Mouse (Mus musculus) E14TG2a.4 (cell line): ENCODE results near the gene Ipo5.

Experiments used
- H3K27me3 ChIP-seq: 2 replicates; pipeline ENCODE4 v1.6.1; 2014; ENCODE audit warnings: low read length, control low read depth; ENCODE audit not compliant: insufficient read depth
- H3K36me3 ChIP-seq: 2 replicates; pipeline ENCODE4 v1.6.1; 2014; ENCODE audit warnings: low read length, control low read depth; ENCODE audit not compliant: insufficient read depth
- H3K4me1 ChIP-seq: replicated peaks from 2 replicates; pipeline ENCODE4 v1.6.1; 2014; ENCODE audit warnings: low read depth, low read length, control low read depth
- H3K4me3 ChIP-seq: replicated peaks from 2 replicates; pipeline ENCODE4 v1.5.1; 2014; ENCODE audit warnings: mild to moderate bottlenecking, low read length
- H3K9me3 ChIP-seq: 2 replicates; pipeline ENCODE4 v1.6.1; 2014; ENCODE audit warnings: low read length, control low read depth
- CTCF ChIP-seq: conservative IDR thresholded peaks from 2 replicates; pipeline ENCODE4 v1.5.1; 2014; ENCODE audit warnings: low read length
- NANOG ChIP-seq: IDR thresholded peaks from 2 replicates; pipeline ENCODE4 v1.6.1; 2014; ENCODE audit warnings: borderline replicate concordance, low read length, mixed read lengths
- POU5F1 ChIP-seq: IDR thresholded peaks from 2 replicates; pipeline ENCODE4 v1.6.1; 2014; ENCODE audit warnings: low read length, borderline replicate concordance

Ipo5 gene

GRCm38 (mm10) chr14:120933624-120934023 is 22.6 kb downstream of the Ipo5 start:
- TF ChIP-seq NANOG (no peak), POU5F1 (no peak), CTCF (no peak)
- H3K9me3 ChIP-seq = no peaks in the 10 kb centered on the region
- peaks cover 99% of the 10 kb centered on the region for H3K36me3 ChIP-seq
- H3K4me3 ChIP-seq = no peak overlapping the region
- no peaks in the 10 kb centered on the region for H3K27me3 ChIP-seq
- H3K4me1 ChIP-seq = no peaks in the 10 kb centered on the region; the same call in 1 of the 2 replicates

GRCm38 (mm10) chr14:120937102-120937501 is 26.1 kb downstream of the Ipo5 start:
- no peaks in the 10 kb centered on the region for H3K9me3 ChIP-seq
- TF ChIP-seq NANOG (no peak), POU5F1 (no peak), CTCF (no peak)
- no peak overlapping the region for H3K4me3 ChIP-seq
- H3K4me1 ChIP-seq = no peaks in the 10 kb centered on the region; the same call in 1 of the 2 replicates
- peaks cover 99% of the 10 kb centered on the region for H3K36me3 ChIP-seq
- H3K27me3 ChIP-seq = no peaks in the 10 kb centered on the region

GRCm38 (mm10) chr14:120942803-120943202 is 31.8 kb downstream of the Ipo5 start:
- Histone ChIP-seq H3K36me3 (peaks cover 100% of the 10 kb centered on the region), H3K9me3 (no peaks in the 10 kb centered on the region), H3K27me3 (no peaks in the 10 kb centered on the region), H3K4me1 (peaks cover 10% of the 10 kb centered on the region), H3K4me3 (no peak overlapping the region)
- TF ChIP-seq CTCF = no peak
- no peak for TF ChIP-seq POU5F1
- TF ChIP-seq NANOG = no peak

GRCm38 (mm10) chr14:120945146-120945545 is 34.1 kb downstream of the Ipo5 start:
- Histone ChIP-seq H3K36me3 (peaks cover 100% of the 10 kb centered on the region), H3K9me3 (no peaks in the 10 kb centered on the region), H3K27me3 (no peaks in the 10 kb centered on the region), H3K4me1 (peaks cover 32% of the 10 kb centered on the region), H3K4me3 (no peak overlapping the region)
- no peak for TF ChIP-seq POU5F1

DNA sequence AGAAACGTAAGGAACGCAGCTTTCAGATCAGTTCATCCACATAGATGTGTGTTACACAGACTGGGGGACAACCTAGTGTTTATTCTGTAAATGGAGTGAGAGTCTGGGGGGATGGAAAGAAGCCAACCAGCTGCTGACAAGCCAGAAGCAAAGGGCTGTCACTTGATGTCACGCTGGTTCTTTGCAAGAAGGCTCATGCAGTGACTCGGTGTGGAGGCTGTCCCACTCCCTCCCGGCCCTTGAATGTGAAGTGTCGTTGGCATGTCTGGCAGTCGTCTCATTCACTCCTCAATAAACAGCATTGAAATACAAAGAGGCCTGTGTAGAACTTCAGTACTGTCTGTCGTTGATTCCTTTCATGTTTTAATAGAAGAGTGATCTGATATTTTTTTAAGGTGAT is 36.1 kb downstream of the Ipo5 start:
- H3K4me3 ChIP-seq = no peak overlapping the region
- H3K36me3 ChIP-seq = peaks cover 87% of the 10 kb centered on the region
- TF ChIP-seq POU5F1 (no peak), NANOG (no peak), CTCF (no peak)
- H3K4me1 ChIP-seq = peaks cover 34% of the 10 kb centered on the region
- no peaks in the 10 kb centered on the region for H3K27me3 ChIP-seq
- H3K9me3 ChIP-seq = no peaks in the 10 kb centered on the region

DNA sequence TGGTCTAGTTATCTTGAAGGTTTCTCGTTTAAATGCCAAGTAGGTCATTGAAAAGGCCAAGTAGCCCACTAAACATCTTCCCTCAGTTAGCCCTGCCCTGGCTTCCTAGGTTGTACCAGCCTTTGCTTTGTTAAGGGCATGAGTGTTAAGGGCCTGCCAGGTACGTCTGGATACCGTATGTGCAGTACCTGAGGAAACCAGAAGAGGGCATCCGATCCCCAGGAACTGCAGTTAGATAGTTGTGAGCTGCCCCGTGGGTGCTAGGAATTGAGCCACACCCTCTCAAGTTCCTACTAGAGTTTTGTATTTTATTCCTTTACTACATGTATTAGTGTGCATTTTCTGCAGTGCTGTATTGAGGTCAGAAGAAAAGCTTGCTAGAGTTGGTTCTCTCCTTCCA is 38.0 kb downstream of the Ipo5 start:
- Histone ChIP-seq H3K4me3 (no peak overlapping the region), H3K36me3 (peaks cover 68% of the 10 kb centered on the region), H3K27me3 (no peaks in the 10 kb centered on the region), H3K4me1 (peaks cover 34% of the 10 kb centered on the region), H3K9me3 (no peaks in the 10 kb centered on the region)
- TF ChIP-seq POU5F1 (no peak), CTCF (peak; percentile 91), NANOG (no peak)

DNA sequence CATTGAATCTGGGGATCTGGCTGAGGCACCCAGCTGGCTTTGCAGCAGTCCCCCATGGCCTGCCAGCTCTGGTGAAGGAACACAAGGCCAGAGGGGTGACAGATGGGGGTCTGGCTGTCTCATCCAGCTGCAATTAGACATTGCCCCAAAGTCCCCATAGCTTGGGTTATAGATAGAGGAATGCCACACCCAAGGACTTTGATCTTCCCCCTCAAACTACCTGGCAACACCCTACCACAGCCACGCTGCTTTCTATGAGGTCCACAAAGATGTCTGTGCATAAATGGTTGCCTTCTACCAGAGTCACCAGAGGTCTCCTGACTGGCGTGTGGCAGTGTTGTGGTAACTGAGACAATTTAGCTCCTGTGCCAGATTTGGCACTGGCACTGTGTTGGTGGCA is 39.0 kb downstream of the Ipo5 start:
- peaks cover 34% of the 10 kb centered on the region for H3K4me1 ChIP-seq
- H3K4me3 ChIP-seq = no peak overlapping the region
- TF ChIP-seq CTCF = no peak
- H3K9me3 ChIP-seq = no peaks in the 10 kb centered on the region
- no peaks in the 10 kb centered on the region for H3K27me3 ChIP-seq
- H3K36me3 ChIP-seq = peaks cover 58% of the 10 kb centered on the region

DNA sequence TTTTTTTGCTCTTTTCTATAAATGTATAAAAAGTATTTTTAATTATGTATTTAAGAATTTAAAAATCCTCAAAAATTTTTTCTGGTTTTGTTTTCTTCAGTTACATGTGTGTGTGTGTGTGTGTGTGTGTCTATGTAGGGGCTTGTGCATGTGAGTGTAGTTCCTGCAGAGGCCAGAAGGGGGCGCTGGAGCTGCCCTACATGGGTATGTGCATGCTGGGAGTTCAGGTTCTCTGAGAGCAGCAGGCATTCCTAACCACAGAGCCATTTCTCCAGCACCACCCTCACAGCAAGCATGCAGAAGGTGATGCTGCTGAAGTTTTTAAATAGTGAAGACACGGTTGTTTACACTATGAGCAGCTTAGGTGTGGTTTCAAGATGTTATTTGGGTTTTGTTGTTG is 41.4 kb downstream of the Ipo5 start:
- peaks cover 27% of the 10 kb centered on the region for H3K4me1 ChIP-seq
- H3K9me3 ChIP-seq = no peaks in the 10 kb centered on the region
- H3K36me3 ChIP-seq = peaks cover 34% of the 10 kb centered on the region
- TF ChIP-seq CTCF (peak; percentile 50), NANOG (no peak)
- H3K4me3 ChIP-seq = no peak overlapping the region
- no peaks in the 10 kb centered on the region for H3K27me3 ChIP-seq

- Histone ChIP-seq H3K36me3 (no peaks in the 10 kb centered on the region), H3K9me3 (no peaks in the 10 kb centered on the region), H3K4me3 (no peak overlapping the region), H3K27me3 (no peaks in the 10 kb centered on the region; the same call in 1 of the 2 replicates), H3K4me1 (peaks cover 18% of the 10 kb centered on the region)
- no peak for TF ChIP-seq POU5F1
- no peak for TF ChIP-seq NANOG
- TF ChIP-seq CTCF = no peak
These were observed 49.5 kb downstream of the Ipo5 start for GRCm38 (mm10) chr14:120960551-120960950.

DNA sequence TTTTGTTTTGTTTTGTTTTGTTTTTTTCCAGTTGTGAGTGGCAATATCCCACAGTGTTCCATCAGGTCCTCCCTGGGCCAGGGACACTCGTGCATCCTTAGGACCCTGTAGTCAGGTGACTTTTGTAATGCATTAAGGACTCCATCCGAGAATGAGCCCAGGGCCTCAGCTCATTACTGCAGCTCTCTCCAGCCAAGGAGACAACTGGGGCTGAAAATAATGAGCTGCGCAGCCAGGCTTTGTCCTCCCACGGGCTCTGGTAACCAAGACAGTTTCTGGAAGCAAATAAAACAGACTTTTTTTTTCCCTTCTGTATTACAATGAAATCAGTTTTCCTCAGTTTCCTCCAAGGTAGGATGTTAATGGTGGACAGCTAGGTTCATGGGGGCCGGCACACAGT is 50.0 kb downstream of the Ipo5 start:
- no peaks in the 10 kb centered on the region; the same call in 1 of the 2 replicates for H3K27me3 ChIP-seq
- H3K9me3 ChIP-seq = no peaks in the 10 kb centered on the region
- peaks cover 18% of the 10 kb centered on the region for H3K4me1 ChIP-seq
- H3K36me3 ChIP-seq = no peaks in the 10 kb centered on the region
- no peak overlapping the region for H3K4me3 ChIP-seq
- TF ChIP-seq NANOG (no peak), POU5F1 (no peak), CTCF (no peak)
